Mouse (Mus musculus): Measurements from ENCODE around the gene Tmem247. TPM values are rescaled to one million over a fixed set of nuclear protein-coding genes. Genes with fewer than 3 reads are reported as not detected.

Tmem247 gene
- total and polyA plus RNA-seq, 2 experiments from 2014 or later: not detected

GRCm38 (mm10) chr17:86967048-86967447 lies 49.9 kb downstream of the Tmem247 start:
- no peak overlapping the region for H3K4me3 ChIP-seq (ENCODE audit: low read depth, low read length)
- no peaks in the 10 kb centered on the region for H3K9me3 ChIP-seq (ENCODE audit: low read length)
- no peak for ATAC-seq
- no peaks in the 10 kb centered on the region for H3K27me3 ChIP-seq (ENCODE audit: insufficient read depth, low read length)
- no peak for DNase-seq
- H3K4me1 ChIP-seq (ENCODE audit: insufficient read depth): peaks cover 5% of the 10 kb centered on the region; the same call in 1 of the 2 replicates
- no peaks in the 10 kb centered on the region for H3K36me3 ChIP-seq (ENCODE audit: insufficient read depth)
- H3K27ac ChIP-seq (ENCODE audit: low read depth, low read length): no peak overlapping the region
- H3K4me2 ChIP-seq (ENCODE audit: low read depth): no peak overlapping the region
- 95% methylated on average over 12 of the region's 12 CpGs for WGBS
- no peak overlapping the region for H3K9ac ChIP-seq
- TF ChIP-seq CTCF (IDR thresholded peaks at IDR 0.05; ENCODE audit: low read depth): no peak

DNA sequence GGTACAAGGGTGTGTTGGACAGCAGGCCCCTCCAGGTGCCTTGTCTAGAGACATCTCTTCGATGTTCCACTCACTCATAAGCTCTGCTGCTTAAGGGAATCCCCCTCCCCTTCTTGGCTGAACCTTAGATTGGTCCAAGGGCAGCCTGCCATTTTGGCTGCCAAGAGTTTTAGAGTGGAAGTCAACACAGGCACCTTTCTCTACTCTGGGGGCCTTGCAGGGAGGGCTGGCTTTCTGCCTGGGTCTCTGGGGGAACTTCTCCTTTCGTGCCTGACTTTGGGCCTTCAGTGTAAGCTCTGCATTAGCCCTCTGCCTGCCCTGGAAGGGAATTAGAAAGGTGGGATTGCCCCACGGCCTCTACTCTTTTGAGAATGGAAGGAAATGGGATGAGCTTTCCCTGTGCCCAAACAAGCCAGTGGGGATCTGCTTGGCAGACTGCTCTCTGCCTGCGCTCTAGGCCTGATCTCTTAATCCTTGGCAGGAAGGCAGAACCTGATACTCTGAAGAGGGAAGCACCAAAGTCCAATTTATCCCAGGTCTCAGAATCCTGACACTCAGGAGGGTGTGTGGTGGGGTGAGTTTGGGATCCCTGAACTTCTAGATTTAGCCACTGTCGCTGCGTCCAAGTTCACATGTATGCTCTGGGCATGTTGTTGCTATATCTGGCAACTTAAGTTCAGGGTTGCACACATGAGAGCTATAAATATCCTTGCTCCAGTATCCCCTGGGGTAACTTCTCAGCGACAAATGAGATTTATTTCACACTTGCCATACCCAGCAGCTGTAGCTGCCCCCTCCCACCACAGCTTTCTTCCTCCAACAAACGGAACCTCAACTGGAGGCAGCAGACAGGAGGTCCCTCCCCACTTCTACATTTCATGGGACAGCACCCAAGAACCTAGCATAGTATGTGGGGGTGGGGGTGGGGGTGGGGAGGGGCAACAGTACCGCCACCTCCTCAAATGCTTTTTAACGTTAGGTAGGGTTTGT lies 50.7 kb downstream of the Tmem247 start:
- no peaks in the 10 kb centered on the region for H3K9me3 ChIP-seq (ENCODE audit: low read length)
- peaks cover 5% of the 10 kb centered on the region; the same call in 1 of the 2 replicates for H3K4me1 ChIP-seq (ENCODE audit: insufficient read depth)
- no peak overlapping the region for H3K4me3 ChIP-seq (ENCODE audit: low read depth, low read length)
- TF ChIP-seq CTCF (IDR thresholded peaks at IDR 0.05; ENCODE audit: low read depth): no peak
- no peak overlapping the region for H3K9ac ChIP-seq
- no peaks in the 10 kb centered on the region for H3K36me3 ChIP-seq (ENCODE audit: insufficient read depth)
- ATAC-seq: no peak
- H3K27ac ChIP-seq (ENCODE audit: low read depth, low read length): no peak overlapping the region
- DNase-seq: peak; percentile 13
- no peaks in the 10 kb centered on the region for H3K27me3 ChIP-seq (ENCODE audit: insufficient read depth, low read length)
- H3K4me2 ChIP-seq (ENCODE audit: low read depth): no peak overlapping the region
- 78% methylated on average over 10 of the region's 10 CpGs for WGBS

DNA sequence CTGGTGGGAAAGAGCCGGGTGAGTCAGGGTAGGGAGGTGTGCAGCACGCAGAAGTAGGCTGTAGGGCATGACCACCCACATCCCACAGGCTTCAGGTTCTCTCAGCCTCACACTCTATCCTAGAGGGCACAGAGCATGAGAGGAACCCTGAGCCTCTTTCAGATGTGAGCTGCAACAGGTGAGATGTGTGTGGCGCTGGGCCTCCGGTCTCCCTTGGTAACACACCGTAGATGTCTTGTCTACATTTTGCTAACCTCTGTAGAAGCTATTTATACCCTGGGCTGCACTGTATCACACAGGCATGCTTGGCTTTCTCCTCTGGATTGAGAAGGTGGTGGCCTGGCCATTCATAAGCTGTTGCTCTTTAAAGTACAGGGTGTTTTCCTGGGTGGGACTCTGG lies 51.4 kb downstream of the Tmem247 start:
- H3K27ac ChIP-seq (ENCODE audit: low read depth, low read length): no peak overlapping the region
- DNase-seq: no peak
- H3K4me3 ChIP-seq (ENCODE audit: low read depth, low read length): no peak overlapping the region
- H3K27me3 ChIP-seq (ENCODE audit: insufficient read depth, low read length): no peaks in the 10 kb centered on the region
- H3K4me1 ChIP-seq (ENCODE audit: insufficient read depth): peaks cover 5% of the 10 kb centered on the region; the same call in 1 of the 2 replicates
- ATAC-seq: no peak
- 94% methylated on average over 5 of the region's 5 CpGs for WGBS
- no peak for TF ChIP-seq CTCF (IDR thresholded peaks at IDR 0.05; ENCODE audit: low read depth)
- H3K36me3 ChIP-seq (ENCODE audit: insufficient read depth): no peaks in the 10 kb centered on the region
- no peak overlapping the region for H3K9ac ChIP-seq
- no peaks in the 10 kb centered on the region for H3K9me3 ChIP-seq (ENCODE audit: low read length)
- no peak overlapping the region for H3K4me2 ChIP-seq (ENCODE audit: low read depth)

DNA sequence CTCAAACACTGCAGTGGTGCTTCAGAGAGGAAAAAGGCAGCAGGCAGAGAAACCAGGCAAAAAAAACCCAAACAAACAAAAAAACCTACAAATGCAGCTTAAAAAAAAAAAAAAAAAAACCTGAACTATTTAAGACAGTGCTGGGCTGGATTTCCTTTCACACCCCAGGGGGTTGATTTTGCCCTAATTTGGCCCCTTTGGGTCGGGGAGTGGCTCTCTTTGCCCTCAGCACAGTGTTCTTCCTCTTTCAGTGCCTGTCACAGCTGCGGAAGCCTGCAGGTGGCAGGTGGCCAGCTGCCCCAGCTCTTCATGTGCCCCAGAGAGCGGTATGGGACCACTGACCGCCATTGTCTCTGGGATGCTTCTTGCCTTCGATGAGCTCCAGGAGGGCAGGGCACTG lies 52.4 kb downstream of the Tmem247 start:
- Histone ChIP-seq H3K4me2 (ENCODE audit: low read depth) (no peak overlapping the region), H3K4me3 (ENCODE audit: low read depth, low read length) (no peak overlapping the region), H3K27me3 (ENCODE audit: insufficient read depth, low read length) (no peaks in the 10 kb centered on the region), H3K9me3 (ENCODE audit: low read length) (no peaks in the 10 kb centered on the region), H3K9ac (no peak overlapping the region), H3K4me1 (ENCODE audit: insufficient read depth) (no peaks in the 10 kb centered on the region), H3K27ac (ENCODE audit: low read depth, low read length) (no peak overlapping the region), H3K36me3 (ENCODE audit: insufficient read depth) (no peaks in the 10 kb centered on the region)
- ATAC-seq (no peak), DNase-seq (no peak)
- WGBS: 54% methylated on average over 5 of the region's 5 CpGs
- TF ChIP-seq CTCF (IDR thresholded peaks at IDR 0.05; ENCODE audit: low read depth): no peak

DNA sequence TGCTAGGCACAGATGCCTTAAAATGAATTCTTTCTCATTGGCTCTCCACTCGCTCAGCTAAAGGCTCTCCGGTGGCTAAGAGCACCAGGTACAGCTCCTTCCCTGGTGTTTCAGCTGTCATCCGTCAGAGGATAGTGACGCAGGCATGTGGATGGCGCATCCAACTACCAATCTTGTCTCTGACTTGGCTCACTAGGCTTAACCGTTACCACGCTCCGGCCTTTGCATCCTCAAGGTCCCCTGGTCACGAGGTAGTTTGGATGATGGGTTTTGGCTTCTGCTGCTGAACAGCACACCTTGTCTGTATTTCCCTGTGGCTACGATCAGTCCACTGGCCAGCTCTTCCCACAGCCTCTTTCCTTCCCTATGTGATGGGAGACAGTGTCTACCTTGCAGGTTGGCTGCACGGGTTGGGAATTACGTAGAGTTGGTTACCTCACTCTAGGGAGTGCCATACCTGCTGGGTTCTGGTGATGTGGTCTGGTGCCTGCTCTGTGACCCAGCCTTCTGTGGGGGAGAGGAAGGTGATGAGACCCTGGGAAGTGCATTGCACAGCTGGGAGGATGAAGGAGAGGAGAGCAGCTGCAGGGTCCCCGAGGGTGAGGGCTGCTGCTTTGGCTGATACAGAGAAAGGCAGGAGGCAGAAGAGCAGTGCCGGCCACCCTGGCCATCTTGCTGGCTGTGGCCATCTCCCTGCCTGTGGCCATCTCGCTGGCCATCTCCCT lies 53.0 kb downstream of the Tmem247 start:
- WGBS: 89% methylated on average over 15 of the region's 15 CpGs
- TF ChIP-seq CTCF (IDR thresholded peaks at IDR 0.05; ENCODE audit: low read depth): no peak
- no peaks in the 10 kb centered on the region for H3K4me1 ChIP-seq (ENCODE audit: insufficient read depth)
- H3K4me3 ChIP-seq (ENCODE audit: low read depth, low read length): no peak overlapping the region
- no peak overlapping the region for H3K4me2 ChIP-seq (ENCODE audit: low read depth)
- H3K9ac ChIP-seq: no peak overlapping the region
- DNase-seq (no peak), ATAC-seq (no peak)
- H3K36me3 ChIP-seq (ENCODE audit: insufficient read depth): no peaks in the 10 kb centered on the region
- H3K27me3 ChIP-seq (ENCODE audit: insufficient read depth, low read length): no peaks in the 10 kb centered on the region
- no peaks in the 10 kb centered on the region for H3K9me3 ChIP-seq (ENCODE audit: low read length)
- no peak overlapping the region for H3K27ac ChIP-seq (ENCODE audit: low read depth, low read length)

DNA sequence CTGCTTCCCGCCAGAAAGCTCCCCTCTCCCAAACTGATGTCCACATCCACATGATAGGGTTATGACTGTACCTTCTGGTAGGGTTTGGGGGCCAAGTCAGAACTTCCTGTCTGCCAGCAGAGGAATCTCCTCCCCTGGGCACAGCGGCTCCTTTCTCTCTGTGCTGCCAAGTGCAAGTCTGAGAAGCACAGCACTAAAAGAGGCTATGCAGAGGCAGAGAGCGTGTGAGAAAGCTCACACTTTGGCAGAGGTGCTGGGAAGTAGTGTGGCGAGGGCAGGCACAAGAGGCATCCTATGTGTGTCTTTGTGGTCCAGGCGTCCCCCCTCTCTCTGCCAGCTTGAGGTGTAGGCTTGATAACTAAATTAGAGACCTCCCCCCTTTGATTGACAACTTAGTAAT lies 53.9 kb downstream of the Tmem247 start:
- WGBS: 47% methylated on average over 5 of the region's 5 CpGs
- Histone ChIP-seq H3K9me3 (ENCODE audit: low read length) (no peaks in the 10 kb centered on the region), H3K36me3 (ENCODE audit: insufficient read depth) (no peaks in the 10 kb centered on the region), H3K4me1 (ENCODE audit: insufficient read depth) (no peaks in the 10 kb centered on the region), H3K4me3 (ENCODE audit: low read depth, low read length) (no peak overlapping the region), H3K27me3 (ENCODE audit: insufficient read depth, low read length) (no peaks in the 10 kb centered on the region), H3K4me2 (ENCODE audit: low read depth) (no peak overlapping the region), H3K27ac (ENCODE audit: low read depth, low read length) (no peak overlapping the region), H3K9ac (no peak overlapping the region)
- ATAC-seq: peak; percentile 43; the same call in 1 of the 2 replicates
- no peak for TF ChIP-seq CTCF (IDR thresholded peaks at IDR 0.05; ENCODE audit: low read depth)
- DNase-seq: no peak

GRCm38 (mm10) chr17:86971860-86972259 lies 54.7 kb downstream of the Tmem247 start:
- Histone ChIP-seq H3K27me3 (ENCODE audit: insufficient read depth, low read length) (no peaks in the 10 kb centered on the region), H3K4me3 (ENCODE audit: low read depth, low read length) (no peak overlapping the region), H3K27ac (ENCODE audit: low read depth, low read length) (no peak overlapping the region), H3K4me1 (ENCODE audit: insufficient read depth) (no peaks in the 10 kb centered on the region), H3K9me3 (ENCODE audit: low read length) (no peaks in the 10 kb centered on the region), H3K9ac (no peak overlapping the region), H3K36me3 (ENCODE audit: insufficient read depth) (no peaks in the 10 kb centered on the region), H3K4me2 (ENCODE audit: low read depth) (no peak overlapping the region)
- no peak for ATAC-seq
- no peak for TF ChIP-seq CTCF (IDR thresholded peaks at IDR 0.05; ENCODE audit: low read depth)
- no peak for DNase-seq
- 86% methylated on average over 7 of the region's 7 CpGs for WGBS

Other genes starting within 250 kb of the Tmem247 start
- gene Epas1, start 163.6 kb upstream of the Tmem247 start, total RNA-seq (2014; rRNA removed): 8.7 and 14.3 TPM in 2 replicates
- 4.7 and 6.3 TPM in 2 replicates for gene Epas1, start 163.6 kb upstream of the Tmem247 start, polyA plus RNA-seq (2015; fragmentation: Nextera tagmentation; extraction: Ambion mirVana)
- not detected in 2 replicates for gene Atp6v1e2, start 30.5 kb downstream of the Tmem247 start, total RNA-seq (2014; rRNA removed)
- 0.15 and 0.21 TPM in 2 replicates for gene Atp6v1e2, start 30.5 kb downstream of the Tmem247 start, polyA plus RNA-seq (2015; fragmentation: Nextera tagmentation; extraction: Ambion mirVana)
- 17.9 and 18.2 TPM in 2 replicates for gene Rhoq, start 45.7 kb downstream of the Tmem247 start, total RNA-seq (2014; rRNA removed)
- 2.7 and 4.0 TPM in 2 replicates for gene Rhoq, start 45.7 kb downstream of the Tmem247 start, polyA plus RNA-seq (2015; fragmentation: Nextera tagmentation; extraction: Ambion mirVana)
- gene Pigf, start 108.1 kb downstream of the Tmem247 start, total RNA-seq (2014; rRNA removed): 18.2 and 19.1 TPM in 2 replicates
- 28.7 and 34.0 TPM in 2 replicates for gene Pigf, start 108.1 kb downstream of the Tmem247 start, polyA plus RNA-seq (2015; fragmentation: Nextera tagmentation; extraction: Ambion mirVana)
- 82.7 and 109 TPM in 2 replicates for gene Cript, start 108.2 kb downstream of the Tmem247 start, total RNA-seq (2014; rRNA removed)
- gene Cript, start 108.2 kb downstream of the Tmem247 start, polyA plus RNA-seq (2015; fragmentation: Nextera tagmentation; extraction: Ambion mirVana): 215 and 249 TPM in 2 replicates
- gene Socs5, start 190.3 kb downstream of the Tmem247 start, total RNA-seq (2014; rRNA removed): 17.0 and 20.2 TPM in 2 replicates
- gene Socs5, start 190.3 kb downstream of the Tmem247 start, polyA plus RNA-seq (2015; fragmentation: Nextera tagmentation; extraction: Ambion mirVana): 9.0 and 11.8 TPM in 2 replicates

All from forebrain, postnatal 0 days (tissue).